8 mouse cellular contexts compared by ENCODE assay signal in genomic region chr10:127189116-127189650, GRCm38 (mm10). TPM values are rescaled to one million over a fixed set of nuclear protein-coding genes. Genes with fewer than 3 reads are reported as not detected.
DNase-seq lines count a peak whose midpoint lies in the region; ATAC-seq and TF ChIP-seq lines count a peak whose summit lies in the region.

No protein-coding gene starts in this region.

- H3K36me3 ChIP-seq in lung, embryonic 14.5 days (ENCODE audit: insufficient read depth) = peaks cover 45% of the 10 kb centered on the region
- peaks cover 11% of the 10 kb centered on the region; the same call in 1 of the 2 replicates for H3K36me3 ChIP-seq in intestine, embryonic 16.5 days (ENCODE audit: control insufficient read depth, insufficient read depth, low read length)
- H3K36me3 ChIP-seq in megakaryocyte, embryonic 14.5 days (replicated peaks; ENCODE audit: low read length) = peaks cover 25% of the 10 kb centered on the region
- H3K36me3 ChIP-seq in testis, adult 2 months (ENCODE audit: control insufficient read depth, insufficient read depth, low read length) = no peaks in the 10 kb centered on the region; the same call in 1 of the 2 replicates

- intact Hi-C loops in gastrocnemius, postnatal 36 days (cut with DNase I) = no loop called here

- no peak for TF ChIP-seq POLR2A in testis, adult 2 months (IDR thresholded peaks at IDR 0.05; ENCODE audit: control insufficient read depth, low read depth, low read length)

- peaks cover 15% of the 10 kb centered on the region for H3K4me1 ChIP-seq in lung, embryonic 14.5 days (ENCODE audit: insufficient read depth)
- peaks cover 23% of the 10 kb centered on the region for H3K4me1 ChIP-seq in intestine, embryonic 16.5 days (ENCODE audit: control insufficient read depth, insufficient read depth, low read length)
- peaks cover 23% of the 10 kb centered on the region for H3K4me1 ChIP-seq in megakaryocyte, embryonic 14.5 days
- H3K4me1 ChIP-seq in testis, adult 2 months (ENCODE audit: control insufficient read depth, insufficient read depth, low read length) = peaks cover 27% of the 10 kb centered on the region

- peak; percentile 24 for ATAC-seq in lung, embryonic 14.5 days (ENCODE audit: insufficient read depth)
- peak; percentile 47 for ATAC-seq in intestine, embryonic 16.5 days

- no peaks in the 10 kb centered on the region for H3K27me3 ChIP-seq in lung, embryonic 14.5 days (ENCODE audit: insufficient read depth, low read length)
- H3K27me3 ChIP-seq in intestine, embryonic 16.5 days (replicated peaks; ENCODE audit: control insufficient read depth, insufficient read depth, low read length) = 0 out of 2 replicates have a peak, but pooled peaks cover 7% of the 10 kb centered on the region
- peaks cover 64% of the 10 kb centered on the region for H3K27me3 ChIP-seq in megakaryocyte, embryonic 14.5 days (replicated peaks)
- H3K27me3 ChIP-seq in testis, adult 2 months (ENCODE audit: control insufficient read depth, insufficient read depth, low read length) = no peaks in the 10 kb centered on the region

- H3K4me2 ChIP-seq in lung, embryonic 14.5 days = peak overlapping the region; percentile 97
- peak overlapping the region; percentile 72 for H3K4me2 ChIP-seq in intestine, embryonic 16.5 days (ENCODE audit: low read depth, low read length)

- H3K9me3 ChIP-seq in lung, embryonic 14.5 days (ENCODE audit: low read depth, low read length) = no peaks in the 10 kb centered on the region
- 0 out of 2 replicates have a peak, but pooled peaks cover 4% of the 10 kb centered on the region for H3K9me3 ChIP-seq in intestine, embryonic 16.5 days (ENCODE audit: control insufficient read depth, low read length)
- H3K9me3 ChIP-seq in megakaryocyte, embryonic 14.5 days = peaks cover 11% of the 10 kb centered on the region

- WGBS in lung, embryonic 14.5 days = under 1% methylated on average over 26 of the region's 26 CpGs
- under 1% methylated on average over 26 of the region's 26 CpGs for WGBS in intestine, embryonic 16.5 days

- H3K9ac ChIP-seq in lung, embryonic 14.5 days = peak overlapping the region; percentile 83
- peak overlapping the region; percentile 75 for H3K9ac ChIP-seq in intestine, embryonic 16.5 days (ENCODE audit: low read depth, low read length)

- peak overlapping the region; percentile 90 for H3K27ac ChIP-seq in lung, embryonic 14.5 days (ENCODE audit: low read depth)
- H3K27ac ChIP-seq in intestine, embryonic 16.5 days (ENCODE audit: low read length) = peak overlapping the region; percentile 89
- peak overlapping the region; percentile 40 for H3K27ac ChIP-seq in testis, adult 2 months (ENCODE audit: control insufficient read depth, insufficient read depth, low read depth, low read length)

- H3K4me3 ChIP-seq in lung, embryonic 14.5 days (ENCODE audit: low read depth, low read length) = peak overlapping the region; percentile 67
- peak overlapping the region; percentile 65 for H3K4me3 ChIP-seq in intestine, embryonic 16.5 days (ENCODE audit: low read length)
- H3K4me3 ChIP-seq in megakaryocyte, embryonic 14.5 days (replicated peaks) = peak overlapping the region; percentile 90
- peak overlapping the region; percentile 64 for H3K4me3 ChIP-seq in testis, adult 2 months (ENCODE audit: control insufficient read depth, low read depth, low read length)

- DNase-seq in lung, embryonic 14.5 days = peak; percentile 63
- no peak for DNase-seq in lung, adult 18-20 months
- DNase-seq in cerebellum, adult 9-11 months = peak; percentile 72
- peak; percentile 53 to 59 for DNase-seq in gastrocnemius, postnatal 36 days
- no peak for DNase-seq in right cerebral cortex, postnatal 36 days (ENCODE audit: low spot score in 2 of 2)

- TF ChIP-seq CTCF in lung, embryonic 14.5 days (IDR thresholded peaks at IDR 0.05; ENCODE audit: low read depth) = no peak
- no peak for TF ChIP-seq CTCF in testis, adult 2 months (IDR thresholded peaks at IDR 0.05; ENCODE audit: control insufficient read depth, insufficient read depth, insufficient replicate concordance, low read depth, low read length)

RNA-seq across cellular contexts. Expression of gene Arhgef25, which starts 0.7 kb away (rescaled TPM):
- 45.8 and 48.7 TPM in 2 replicates for polyA plus RNA-seq in lung, embryonic 14.5 days (2014; fragmentation: Nextera tagmentation; extraction: Ambion mirVana)
- total RNA-seq in gastrocnemius, postnatal 36 days (2021) = 1 to 10 TPM; 8.3 to 9.4 TPM
- polyA plus RNA-seq in intestine, embryonic 16.5 days (2015; fragmentation: Nextera tagmentation; extraction: Ambion mirVana) = 44.7 and 46.3 TPM in 2 replicates
- polyA plus RNA-seq in megakaryocyte, embryonic 14.5 days (2012; ENCODE audit: insufficient read depth, low replicate concordance) = not detected in 2 replicates
- 18.6 and 19.8 TPM in 2 replicates for polyA plus RNA-seq in testis, adult 2 months (2012; rRNA removed)

RNA-seq across cellular contexts. Expression of gene Dtx3, which starts 6.3 kb away (rescaled TPM):
- 81.4 and 92.4 TPM in 2 replicates for polyA plus RNA-seq in lung, embryonic 14.5 days (2014; fragmentation: Nextera tagmentation; extraction: Ambion mirVana)
- 10 to 100 TPM; 21.2 to 24.6 TPM for total RNA-seq in gastrocnemius, postnatal 36 days (2021)
- polyA plus RNA-seq in intestine, embryonic 16.5 days (2015; fragmentation: Nextera tagmentation; extraction: Ambion mirVana) = 54.4 and 56.9 TPM in 2 replicates
- polyA plus RNA-seq in megakaryocyte, embryonic 14.5 days (2012; ENCODE audit: insufficient read depth, low replicate concordance) = 51.0 and 171 TPM in 2 replicates
- polyA plus RNA-seq in testis, adult 2 months (2012; rRNA removed) = 126 and 129 TPM in 2 replicates

RNA-seq across cellular contexts. Expression of gene Slc26a10, which starts 8.7 kb away (rescaled TPM):
- polyA plus RNA-seq in lung, embryonic 14.5 days (2014; fragmentation: Nextera tagmentation; extraction: Ambion mirVana) = 0.09 and 0.27 TPM in 2 replicates
- total RNA-seq in gastrocnemius, postnatal 36 days (2021) = 1 to 10 TPM; 4.8 to 5.1 TPM
- 1.0 and 1.1 TPM in 2 replicates for polyA plus RNA-seq in intestine, embryonic 16.5 days (2015; fragmentation: Nextera tagmentation; extraction: Ambion mirVana)
- polyA plus RNA-seq in megakaryocyte, embryonic 14.5 days (2012; ENCODE audit: insufficient read depth, low replicate concordance) = 0.23 and 0.76 TPM in 2 replicates
- 11.5 and 11.9 TPM in 2 replicates for polyA plus RNA-seq in testis, adult 2 months (2012; rRNA removed)

RNA-seq across cellular contexts. Expression of gene Pip4k2c, which starts 22.2 kb away (rescaled TPM):
- 17.8 and 21.0 TPM in 2 replicates for polyA plus RNA-seq in lung, embryonic 14.5 days (2014; fragmentation: Nextera tagmentation; extraction: Ambion mirVana)
- total RNA-seq in gastrocnemius, postnatal 36 days (2021) = 1 to 10 TPM; 5.6 to 6.1 TPM
- polyA plus RNA-seq in intestine, embryonic 16.5 days (2015; fragmentation: Nextera tagmentation; extraction: Ambion mirVana) = 40.3 and 44.5 TPM in 2 replicates
- polyA plus RNA-seq in megakaryocyte, embryonic 14.5 days (2012; ENCODE audit: insufficient read depth, low replicate concordance) = 10.4 and 19.6 TPM in 2 replicates
- polyA plus RNA-seq in testis, adult 2 months (2012; rRNA removed) = 14.0 and 16.2 TPM in 2 replicates

RNA-seq across cellular contexts. Expression of gene B4galnt1, which starts 24.2 kb away (rescaled TPM):
- 2.9 and 4.4 TPM in 2 replicates for polyA plus RNA-seq in lung, embryonic 14.5 days (2014; fragmentation: Nextera tagmentation; extraction: Ambion mirVana)
- 1 to 10 TPM in 1 of 2 experiments, under 1 TPM in 1; 0.69 to 1.0 TPM for total RNA-seq in gastrocnemius, postnatal 36 days (2021)
- polyA plus RNA-seq in intestine, embryonic 16.5 days (2015; fragmentation: Nextera tagmentation; extraction: Ambion mirVana) = 65.6 and 66.7 TPM in 2 replicates
- 71.2 and 76.1 TPM in 2 replicates for polyA plus RNA-seq in megakaryocyte, embryonic 14.5 days (2012; ENCODE audit: insufficient read depth, low replicate concordance)
- polyA plus RNA-seq in testis, adult 2 months (2012; rRNA removed) = 21.7 and 27.0 TPM in 2 replicates

Comparison
In these comparisons a context has a peak if more than half of its experiments do, and no peak if none do; other contexts are left out.
1. DNase-seq: peak in lung, embryonic 14.5 days (single experiment), cerebellum, adult 9-11 months (single experiment) and gastrocnemius, postnatal 36 days (2 of 2); none in lung, adult 18-20 months (0 of 2) and right cerebral cortex, postnatal 36 days (0 of 2).
2. H3K27ac ChIP-seq: peak in every context shown above with its lines; median percentile 90 in lung, embryonic 14.5 days; 89 in intestine, embryonic 16.5 days; 40 in testis, adult 2 months.
3. RNA of gene Arhgef25, which starts 0.7 kb away (polyA plus RNA-seq): 45.8 to 48.7 TPM in lung, embryonic 14.5 days, 44.7 to 46.3 TPM in intestine, embryonic 16.5 days and 18.6 to 19.8 TPM in testis, adult 2 months; not detected in megakaryocyte, embryonic 14.5 days; every median in the first group is over 10 times any median in the second.
4. Peak in every context shown above with its lines, with median percentiles within 50 percentile points of each other: H3K4me3 ChIP-seq.